Mouse (Mus musculus): ENCODE results near the gene Smco4.

Gene Smco4

DNA sequence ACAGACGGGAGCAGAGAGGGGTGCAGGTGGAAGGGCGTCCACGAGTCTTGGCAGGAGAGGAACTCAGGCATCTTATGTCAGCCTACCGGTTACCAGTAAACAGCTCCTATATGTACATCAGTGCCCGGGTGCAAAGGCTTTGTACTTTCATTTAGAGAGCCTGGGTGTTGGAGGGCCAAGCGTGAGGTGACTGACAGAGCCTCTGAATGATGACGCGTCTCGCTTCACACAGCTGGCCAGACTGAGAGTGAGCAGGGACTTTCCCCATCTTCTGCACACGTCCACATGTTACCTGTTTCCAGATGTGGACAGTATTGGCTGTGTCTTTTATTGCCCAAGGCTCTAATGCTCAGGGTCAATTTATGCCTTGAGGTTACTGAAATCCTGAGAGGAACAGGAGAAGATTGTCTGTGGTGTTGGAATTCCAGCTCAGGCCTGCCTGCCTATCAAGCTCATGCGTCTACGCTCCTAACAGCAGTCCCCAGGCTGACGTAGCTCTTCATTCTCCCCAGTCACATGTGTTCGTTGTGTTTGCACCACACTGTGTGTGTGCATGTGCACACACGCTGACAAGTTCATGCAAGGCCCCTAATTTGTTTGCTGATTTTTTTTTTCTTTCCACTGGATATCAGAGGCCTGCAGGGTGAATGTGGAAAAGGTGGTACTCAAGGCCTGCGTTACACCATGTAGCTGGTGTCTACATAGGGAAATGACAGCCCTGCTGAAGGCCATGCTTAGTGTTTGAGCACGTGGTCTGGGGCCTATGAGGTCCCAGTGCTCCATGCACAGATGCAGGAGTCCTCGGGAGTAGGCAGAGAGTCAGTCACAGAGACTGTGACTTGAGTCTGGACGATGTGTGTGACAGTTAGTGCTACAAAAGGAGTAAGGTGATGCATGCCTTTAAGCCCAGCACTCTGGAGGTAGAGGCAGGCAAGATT lies 8.4 kb downstream of the Smco4 start:
- no peak for TF ChIP-seq GATA4 (IDR thresholded peaks at IDR 0.05; ENCODE audit: insufficient replicate concordance, low read length)

DNA sequence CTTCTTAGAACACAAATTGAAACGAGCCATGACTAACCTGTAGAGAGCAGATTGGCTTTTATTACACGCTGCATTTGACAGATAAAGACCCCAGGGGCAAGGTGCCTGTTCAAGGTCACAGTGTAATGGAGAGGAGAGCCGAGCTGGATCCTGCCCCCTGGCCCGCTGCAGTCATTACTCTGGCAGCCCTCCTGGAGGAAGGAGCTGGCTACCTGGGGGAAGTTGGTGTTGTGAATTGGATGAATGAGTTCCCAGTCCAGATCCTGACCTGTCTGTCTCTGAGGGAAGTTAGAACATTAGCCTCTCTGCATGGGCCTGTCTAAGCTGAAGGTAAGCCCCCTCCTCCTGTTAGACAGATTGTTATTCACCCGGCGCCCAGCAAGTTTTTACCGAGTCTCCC lies 9.2 kb downstream of the Smco4 start:
- no peak for TF ChIP-seq GATA4 (IDR thresholded peaks at IDR 0.05; ENCODE audit: insufficient replicate concordance, low read length)

DNA sequence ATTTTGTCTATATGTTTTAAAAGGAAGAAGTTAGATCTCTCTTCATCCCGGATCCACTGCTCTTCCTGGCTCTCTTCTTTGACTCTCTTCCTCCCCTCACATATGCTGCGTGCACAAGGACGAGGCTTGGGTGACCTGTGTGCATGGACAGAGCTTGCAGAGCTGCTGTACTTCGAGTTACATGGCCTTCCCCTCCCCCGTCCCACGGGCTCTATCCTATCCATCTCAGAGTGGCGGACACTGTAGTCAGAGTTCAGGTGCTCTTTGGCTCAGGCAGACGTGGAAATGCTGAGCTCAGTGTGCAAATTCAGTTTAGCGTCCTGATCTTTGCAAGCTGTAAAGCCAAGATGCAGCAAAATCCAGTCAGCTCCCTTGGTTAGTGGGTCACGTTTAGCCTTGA lies 10.1 kb downstream of the Smco4 start:
- no peak for TF ChIP-seq GATA4 (IDR thresholded peaks at IDR 0.05; ENCODE audit: insufficient replicate concordance, low read length)

DNA sequence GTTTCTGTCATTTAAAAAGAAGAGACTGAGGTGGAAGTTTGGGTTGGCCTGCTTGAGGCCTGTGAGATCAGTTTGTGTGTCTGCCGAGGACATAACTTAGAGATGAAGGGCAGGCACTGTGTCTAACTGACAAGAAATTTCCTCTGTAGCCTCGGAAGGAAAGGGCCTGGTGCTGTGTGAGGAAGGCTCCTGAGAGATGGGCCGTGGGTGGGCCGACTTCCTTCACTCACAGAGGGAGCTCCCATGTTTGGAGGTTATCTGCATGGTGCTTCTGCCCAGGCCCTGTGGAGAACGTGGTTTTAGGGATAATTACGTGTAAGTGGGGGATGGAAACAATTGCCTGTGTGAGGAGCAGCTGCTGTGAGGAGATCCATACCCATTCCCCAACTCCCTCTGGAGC lies 10.6 kb downstream of the Smco4 start:
- peak; percentile 69; the same call in 1 of the 2 replicates for TF ChIP-seq GATA4 (IDR thresholded peaks at IDR 0.05; ENCODE audit: insufficient replicate concordance, low read length)

DNA sequence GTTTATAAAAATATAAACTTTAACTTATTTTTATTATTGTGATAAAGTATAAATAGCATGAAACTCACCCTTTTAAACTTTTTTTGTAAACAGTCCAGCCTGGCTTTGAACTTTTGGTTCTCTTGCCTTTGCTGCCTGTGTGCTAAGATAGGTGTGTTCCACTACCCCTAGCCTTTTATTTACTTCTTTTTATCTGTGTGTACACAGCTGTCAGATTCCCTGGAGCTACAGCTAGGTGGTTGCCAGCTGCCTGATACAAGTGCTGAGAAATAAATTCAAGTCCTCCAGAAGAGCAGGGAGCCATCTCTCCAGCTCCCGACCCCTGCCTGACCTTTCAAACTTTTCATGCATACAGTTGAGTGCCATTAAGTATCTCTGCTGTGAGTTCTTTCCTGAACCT lies 12.1 kb downstream of the Smco4 start:
- no peak for TF ChIP-seq GATA4 (IDR thresholded peaks at IDR 0.05; ENCODE audit: insufficient replicate concordance, low read length)

DNA sequence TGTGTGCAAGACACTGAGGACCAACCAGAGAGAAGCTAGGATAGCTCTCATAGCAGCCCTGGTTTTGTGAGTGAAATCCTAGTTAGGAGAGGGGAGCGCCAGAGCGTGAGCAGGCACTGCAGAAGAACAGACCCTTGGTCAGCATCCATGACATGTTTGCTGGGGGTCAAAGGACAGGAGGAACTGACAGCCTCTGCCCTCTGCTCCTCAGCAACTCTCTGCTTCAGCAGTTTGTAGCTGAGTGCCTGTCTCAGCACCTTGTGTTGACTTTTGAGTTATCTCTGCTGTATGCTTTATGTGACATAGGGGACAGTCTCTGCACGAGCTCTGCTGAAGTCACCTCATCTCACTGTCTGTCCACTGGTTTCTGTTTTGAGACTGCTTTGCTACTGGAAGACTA lies 13.6 kb downstream of the Smco4 start:
- no peak for TF ChIP-seq GATA4 (IDR thresholded peaks at IDR 0.05; ENCODE audit: insufficient replicate concordance, low read length)

DNA sequence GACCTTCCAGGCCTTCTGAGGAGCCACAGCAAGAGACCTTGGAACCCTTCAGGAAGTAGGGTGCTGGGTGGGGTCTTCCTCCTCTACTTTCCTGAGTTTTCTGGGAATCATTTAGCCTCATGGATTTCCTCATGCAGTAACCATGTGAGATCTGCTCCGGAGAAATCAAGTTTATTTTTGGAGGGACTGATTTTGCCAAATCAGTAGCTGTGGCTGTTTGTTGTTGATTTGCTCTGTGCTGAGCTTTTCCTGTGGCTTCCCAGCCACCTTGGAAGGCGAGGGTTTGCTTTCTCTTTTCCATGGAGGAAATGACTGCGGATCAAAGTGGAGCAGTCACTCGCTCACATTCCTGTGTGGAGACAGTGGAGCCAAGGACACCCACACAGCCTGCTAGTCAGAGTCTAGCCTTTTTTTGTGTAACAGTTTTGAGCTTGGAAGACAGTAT lies 14.2 kb downstream of the Smco4 start:
- TF ChIP-seq GATA4 (IDR thresholded peaks at IDR 0.05; ENCODE audit: insufficient replicate concordance, low read length), result no peak

DNA sequence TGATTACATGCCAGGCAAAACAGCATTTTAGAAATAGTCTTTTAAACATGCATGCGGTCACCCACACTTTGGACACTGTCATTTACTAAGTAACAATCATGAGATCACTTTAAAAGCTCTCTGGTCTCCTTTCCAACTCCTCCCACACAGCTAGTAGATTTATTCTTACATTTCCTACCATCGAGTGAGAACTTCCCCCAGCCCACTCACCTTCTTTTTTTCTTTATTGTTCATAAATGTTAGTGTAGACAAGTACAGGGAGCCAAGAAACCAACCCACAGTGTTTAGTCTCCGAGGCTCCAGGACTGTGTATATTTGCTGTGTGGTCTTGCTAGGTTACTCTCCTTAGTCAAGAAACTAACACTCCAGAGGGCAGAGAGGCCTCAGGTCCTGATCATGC lies 16.1 kb downstream of the Smco4 start:
- TF ChIP-seq GATA4 (IDR thresholded peaks at IDR 0.05; ENCODE audit: insufficient replicate concordance, low read length), result no peak

DNA sequence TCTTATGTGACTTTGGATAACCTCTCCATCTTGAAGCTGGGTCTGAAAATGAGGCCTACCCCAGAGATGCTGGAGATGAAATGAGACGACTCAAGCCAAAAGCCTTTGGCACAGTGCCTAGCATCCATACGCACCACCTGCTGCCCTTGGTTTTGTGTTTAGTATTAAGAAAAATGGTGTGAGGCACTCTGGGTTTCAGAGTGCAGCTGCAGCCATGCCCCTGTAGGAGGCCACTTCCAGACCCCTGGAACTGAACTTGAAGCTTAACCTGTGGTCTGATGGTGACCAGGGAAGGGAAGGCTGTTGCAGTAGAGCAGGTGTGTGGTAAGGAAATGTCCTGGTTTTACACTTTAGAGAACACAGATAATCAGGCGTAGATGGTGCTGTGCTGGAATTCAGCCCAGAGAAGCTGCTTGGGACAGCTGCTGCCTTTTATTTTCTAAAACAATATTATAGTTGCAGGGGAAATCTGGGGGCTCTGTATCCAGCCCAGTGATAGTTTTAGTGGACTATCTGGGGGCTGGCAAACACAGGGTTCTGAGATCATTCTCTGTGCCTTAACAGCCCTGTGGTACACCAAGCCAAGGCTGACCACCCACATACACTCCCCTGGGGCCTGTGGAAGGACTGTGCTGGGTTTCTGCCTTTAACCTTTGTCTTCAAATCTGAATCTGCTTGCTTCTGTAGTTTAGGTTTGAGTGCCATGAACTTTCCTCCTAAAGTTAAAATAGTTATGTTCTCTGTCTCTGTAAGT lies 17.5 kb downstream of the Smco4 start:
- TF ChIP-seq GATA4 (IDR thresholded peaks at IDR 0.05; ENCODE audit: insufficient replicate concordance, low read length), result no peak

DNA sequence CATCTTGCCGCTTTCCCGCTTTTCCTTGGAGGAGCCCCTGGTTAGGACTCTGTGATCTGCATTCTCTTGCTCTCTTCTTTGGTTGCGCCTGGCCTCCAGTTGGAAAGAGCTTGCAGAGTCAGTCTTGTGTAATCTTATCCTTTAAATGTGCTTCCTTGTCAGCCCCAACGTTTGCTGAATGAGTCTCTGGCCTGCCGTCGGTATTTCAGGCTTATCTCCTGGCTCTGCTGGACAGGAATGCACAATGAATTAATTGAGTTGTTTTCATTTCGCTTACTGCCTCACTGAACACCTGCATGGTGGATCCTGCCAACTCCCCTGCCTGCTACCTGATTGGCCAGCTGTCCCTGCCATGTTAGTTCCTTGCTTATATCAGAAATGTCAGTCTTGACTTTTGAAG lies 19.7 kb downstream of the Smco4 start:
- peak; percentile 93; the same call in 1 of the 2 replicates for TF ChIP-seq GATA4 (IDR thresholded peaks at IDR 0.05; ENCODE audit: insufficient replicate concordance, low read length)

DNA sequence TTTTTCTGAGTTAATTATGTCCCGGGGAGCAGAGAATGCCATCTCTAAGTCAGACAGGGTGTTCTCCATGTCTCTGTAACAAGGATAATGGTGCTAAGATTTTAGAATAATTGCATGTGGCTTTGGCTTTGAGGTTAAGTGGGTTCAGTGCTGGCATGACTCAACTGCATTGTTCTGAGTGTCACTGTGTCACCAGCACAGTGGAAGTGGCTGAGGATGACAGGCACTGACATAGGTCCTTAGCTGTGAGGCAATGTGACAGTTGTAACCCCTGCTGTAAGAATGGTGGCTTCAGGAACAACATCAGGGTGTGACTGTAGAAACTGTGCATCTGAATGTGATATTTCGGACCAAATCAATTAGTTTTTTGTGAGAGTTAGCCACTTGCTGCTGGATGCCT lies 22.8 kb downstream of the Smco4 start:
- no peak for TF ChIP-seq GATA4 (IDR thresholded peaks at IDR 0.05; ENCODE audit: insufficient replicate concordance, low read length)

DNA sequence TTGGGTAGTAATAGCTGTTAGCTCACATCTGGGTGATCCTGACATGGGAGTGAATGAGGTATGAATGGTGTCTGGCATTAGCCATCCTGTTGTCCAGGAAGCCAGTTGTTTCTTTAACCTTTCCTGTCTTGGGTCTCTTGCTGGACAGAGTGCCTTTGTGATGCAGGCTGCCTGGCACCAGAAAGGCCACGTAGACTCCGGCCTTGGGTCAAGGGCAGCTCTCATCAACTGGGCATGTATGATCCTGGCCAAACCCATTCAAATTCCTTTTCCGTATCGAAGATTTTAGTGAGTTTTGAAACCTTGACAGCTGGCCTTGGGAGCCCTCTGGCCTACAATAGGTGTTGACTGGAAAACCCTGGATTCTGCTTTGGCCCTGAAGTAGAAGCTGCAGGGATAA lies 24.7 kb downstream of the Smco4 start:
- no peak for TF ChIP-seq GATA4 (IDR thresholded peaks at IDR 0.05; ENCODE audit: insufficient replicate concordance, low read length)

DNA sequence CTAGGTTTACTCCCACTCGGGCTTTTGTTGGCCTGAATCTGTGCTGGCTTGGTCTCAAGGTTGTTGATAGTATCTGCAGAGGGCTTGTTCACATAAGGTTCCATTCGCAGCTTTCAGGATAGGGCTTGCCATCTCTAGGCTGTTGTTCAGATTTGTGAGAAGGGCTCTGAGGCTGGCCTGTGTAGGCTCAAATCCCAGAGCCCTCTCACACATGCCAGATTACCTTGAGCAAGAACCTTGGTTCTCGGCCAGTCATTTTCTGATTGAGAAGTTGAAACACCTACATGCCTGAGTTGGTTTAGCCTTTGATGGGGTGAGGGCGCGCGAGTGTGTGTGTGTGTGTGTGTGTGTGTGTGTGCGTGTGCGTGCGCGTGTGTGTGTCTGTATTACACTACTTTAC lies 29.1 kb downstream of the Smco4 start:
- TF ChIP-seq GATA4 (IDR thresholded peaks at IDR 0.05; ENCODE audit: insufficient replicate concordance, low read length), result no peak

DNA sequence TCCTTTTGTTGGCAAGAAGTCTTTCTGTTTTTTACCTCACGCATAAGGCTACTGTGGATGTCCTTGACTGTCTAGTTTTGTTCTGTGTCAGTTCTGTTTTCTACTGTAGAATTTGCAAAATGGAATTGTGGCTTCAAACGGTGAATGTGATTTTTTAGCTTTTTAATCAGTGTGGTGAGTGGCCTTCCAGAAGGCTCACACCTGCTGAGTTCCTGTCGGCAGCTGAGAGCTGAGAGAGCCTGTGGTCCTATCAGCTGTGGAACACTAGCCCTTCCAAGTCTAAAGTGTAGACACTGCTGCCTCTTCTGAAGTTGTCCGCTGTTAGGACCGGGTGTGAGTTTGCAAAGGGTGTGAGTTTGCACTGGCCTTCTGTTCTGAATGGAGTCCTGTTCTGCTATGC lies 29.7 kb downstream of the Smco4 start:
- TF ChIP-seq GATA4 (IDR thresholded peaks at IDR 0.05; ENCODE audit: insufficient replicate concordance, low read length), result no peak

DNA sequence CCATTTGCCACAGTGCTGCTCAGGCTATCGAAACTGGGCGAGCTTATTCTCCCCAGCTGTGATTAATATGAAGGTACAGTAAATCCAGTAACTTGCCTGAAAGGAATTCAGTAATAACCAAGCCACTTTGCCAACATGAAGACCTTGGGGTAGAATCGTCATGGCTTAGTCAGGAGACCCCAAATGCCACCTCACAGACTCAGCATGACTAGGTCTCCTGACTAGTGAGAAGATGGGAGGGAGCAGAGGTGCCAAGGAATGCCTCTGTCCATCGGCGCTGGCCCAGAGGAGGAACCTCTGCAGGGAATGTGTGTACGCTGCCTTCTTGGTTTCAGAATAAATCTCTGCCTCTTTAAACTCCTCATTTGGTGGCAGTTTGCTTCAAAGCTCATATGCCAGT lies 30.4 kb downstream of the Smco4 start:
- TF ChIP-seq GATA4 (IDR thresholded peaks at IDR 0.05; ENCODE audit: insufficient replicate concordance, low read length), result no peak

DNA sequence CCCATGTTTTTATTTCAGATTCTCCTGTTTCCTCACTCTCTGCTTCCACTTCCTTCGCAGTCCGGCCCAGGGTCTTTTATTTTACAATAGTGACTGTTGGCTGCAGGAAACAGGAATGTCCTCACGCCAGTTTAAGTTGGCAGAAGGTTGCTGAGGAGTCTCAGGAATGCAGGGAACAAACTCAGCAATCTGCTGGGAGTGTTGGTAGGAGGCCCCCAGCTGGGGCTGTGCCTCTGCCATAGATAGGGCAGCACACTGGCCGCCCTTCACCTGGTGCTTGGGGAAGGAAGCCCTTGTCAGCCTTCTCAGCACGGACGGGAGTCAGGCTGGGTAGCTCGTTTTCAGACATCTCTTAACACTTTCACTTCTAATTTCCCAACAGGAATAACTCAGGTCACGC lies 32.0 kb downstream of the Smco4 start:
- TF ChIP-seq GATA4 (IDR thresholded peaks at IDR 0.05; ENCODE audit: insufficient replicate concordance, low read length), result peak; percentile 52; the same call in 1 of the 2 replicates
